Mouse (Mus musculus) embryo, embryonic 9.5 days (tissue): ENCODE data around the gene Dmrt2.

Experiments
- DNase-seq: peaks from one replicate; pipeline ENCODE4 v3.0.0-alpha.2; 2017; ENCODE audit errors: extremely low spot score

Dmrt2 gene

GRCm38 (mm10) chr19:25675866-25676440, 3.7 kb downstream of the Dmrt2 start:
- DNase-seq: no peak

GRCm38 (mm10) chr19:25698850-25699249, 26.6 kb downstream of the Dmrt2 start:
- DNase-seq: no peak

GRCm38 (mm10) chr19:25713382-25713781, 41.2 kb downstream of the Dmrt2 start:
- DNase-seq: peak; percentile 12

- no peak for DNase-seq
Measured at GRCm38 (mm10) chr19:25714927-25715326, 42.7 kb downstream of the Dmrt2 start.

GRCm38 (mm10) chr19:25722616-25723015, 50.4 kb downstream of the Dmrt2 start:
- no peak for DNase-seq
